Mouse (Mus musculus): ENCODE data around the gene Hoxc6. TPM values are rescaled to one million over a fixed set of nuclear protein-coding genes. Genes with fewer than 3 reads are reported as not detected.

Hoxc6 gene
- not detected for polyA plus RNA-seq (2017; shearing (Covaris generic))

GRCm38 (mm10) chr15:102997939-102998355 lies at the start of gene Hoxc6:
Hoxc6 (plus strand) TSS chr15:102998257.

GRCm38 (mm10) chr15:102954192-102955006 lies 43.7 kb upstream of the Hoxc6 start, which contains the start of gene Hoxc11:
Hoxc11 (plus strand) TSS chr15:102954427.

GRCm38 (mm10) chr15:102966776-102967311 lies 31.2 kb upstream of the Hoxc6 start, which contains the start of gene Hoxc10:
Hoxc10 (plus strand) TSS chr15:102966796.

GRCm38 (mm10) chr15:102967312-102967510 lies 30.8 kb upstream of the Hoxc6 start, which contains the start of gene Hoxc5:
Hoxc5 (plus strand) TSS chr15:102967443.

GRCm38 (mm10) chr15:102976171-102976570 lies 21.9 kb upstream of the Hoxc6 start, which contains the start of gene Hoxc9:
Hoxc9 (plus strand) TSS chr15:102976439.

GRCm38 (mm10) chr15:102990461-102991397 lies 7.3 kb upstream of the Hoxc6 start, which contains the start of gene Hoxc8:
Hoxc8 (plus strand) TSS chr15:102990607.

GRCm38 (mm10) chr15:103018636-103019035 lies 20.6 kb downstream of the Hoxc6 start, which contains the start of gene Hoxc4:
Hoxc4 (plus strand) TSS chr15:103018934.

Other genes with a start within 250 kb of the Hoxc6 start
- gene Hoxc13, start 77.2 kb upstream of the Hoxc6 start, polyA plus RNA-seq (2017; shearing (Covaris generic)), result not detected
- not detected for gene Hoxc12, start 61.5 kb upstream of the Hoxc6 start, polyA plus RNA-seq (2017; shearing (Covaris generic))
- gene Hoxc11, start 43.8 kb upstream of the Hoxc6 start, polyA plus RNA-seq (2017; shearing (Covaris generic)), result not detected
- gene Hoxc10, start 31.5 kb upstream of the Hoxc6 start, polyA plus RNA-seq (2017; shearing (Covaris generic)), result not detected
- gene Hoxc5, start 30.8 kb upstream of the Hoxc6 start, polyA plus RNA-seq (2017; shearing (Covaris generic)), result not detected
- not detected for gene Hoxc9, start 21.8 kb upstream of the Hoxc6 start, polyA plus RNA-seq (2017; shearing (Covaris generic))
- gene Hoxc8, start 7.7 kb upstream of the Hoxc6 start, polyA plus RNA-seq (2017; shearing (Covaris generic)), result not detected
- not detected for gene Hoxc4, start 20.7 kb downstream of the Hoxc6 start, polyA plus RNA-seq (2017; shearing (Covaris generic))
- 4.9 TPM for gene Smug1, start 168.8 kb downstream of the Hoxc6 start, polyA plus RNA-seq (2017; shearing (Covaris generic))
- gene Cbx5, start 241.6 kb downstream of the Hoxc6 start, polyA plus RNA-seq (2017; shearing (Covaris generic)), result 7.5 TPM
- gene Hnrnpa1, start 242.2 kb downstream of the Hoxc6 start, polyA plus RNA-seq (2017; shearing (Covaris generic)), result 179 TPM

Measured in naive thymus-derived CD4-positive, alpha-beta T cell, adult 5 months (primary cell).